Mouse (Mus musculus): Measurements from ENCODE around the gene Maea. TPM values are rescaled to one million over a fixed set of nuclear protein-coding genes. Genes with fewer than 3 reads are reported as not detected.

Gene Maea
- total RNA-seq, 1 experiment = 90.2 TPM

- no peak for TF ChIP-seq MAFK (IDR thresholded peaks at IDR 0.05; ENCODE audit: insufficient read depth, low read depth, low read length)
- no peak for TF ChIP-seq ZNF384 (IDR thresholded peaks at IDR 0.05; ENCODE audit: low read depth, low read length)
- TF ChIP-seq ZC3H11A (IDR thresholded peaks at IDR 0.05; ENCODE audit: borderline replicate concordance, low read depth, low read length) = no peak
- TF ChIP-seq CHD2 (IDR thresholded peaks at IDR 0.05; ENCODE audit: low read depth, low read length) = no peak
- no peak for TF ChIP-seq HCFC1 (IDR thresholded peaks at IDR 0.05; ENCODE audit: borderline replicate concordance, insufficient read depth, low read length)
- no peak overlapping the region for H3K27ac ChIP-seq (ENCODE audit: insufficient read depth, low read depth, low read length, poor library complexity, severe bottlenecking)
- in situ Hi-C loops (cut with MboI; ENCODE audit: low sequenced_read_pairs in 2 of 2, unreplicated experiment in 2 of 2) = loop anchor here in 1 of 2 experiments (25.0 kb wide), 1 partner anchor 200 kb away; no protein-coding TSS in a partner anchor
These were observed 52.2 kb downstream of the Maea start for GRCm38 (mm10) chr5:33387550-33387949.

GRCm38 (mm10) chr5:33393803-33394202, 58.5 kb downstream of the Maea start:
- TF ChIP-seq CHD2 (IDR thresholded peaks at IDR 0.05; ENCODE audit: low read depth, low read length) (no peak), ZC3H11A (IDR thresholded peaks at IDR 0.05; ENCODE audit: borderline replicate concordance, low read depth, low read length) (peak; percentile 94)
- H3K27ac ChIP-seq (ENCODE audit: insufficient read depth, low read depth, low read length, poor library complexity, severe bottlenecking) = no peak overlapping the region
- in situ Hi-C loops (cut with MboI; ENCODE audit: low sequenced_read_pairs in 2 of 2, unreplicated experiment in 2 of 2) = loop anchor here (5.0 to 25.0 kb wide), 2 partner anchors 193 to 198 kb away; no protein-coding TSS in a partner anchor
- H3K9me3 ChIP-seq (ENCODE audit: control insufficient read depth, insufficient read depth, low read depth, low read length) = no peaks in the 10 kb centered on the region
- H3K9ac ChIP-seq (ENCODE audit: insufficient read depth, low read depth, low read length, poor library complexity, severe bottlenecking) = no peak overlapping the region
- H3K4me1 ChIP-seq (ENCODE audit: control insufficient read depth in 2 of 2, insufficient read depth in 2 of 2, low read length in 2 of 2, poor library complexity in 1 of 2) = no peaks in the 10 kb centered on the region
- no peak overlapping the region for H3K4me3 ChIP-seq (ENCODE audit: insufficient read depth in 1 of 2, low read depth in 1 of 2, low read length in 2 of 2, poor library complexity in 1 of 2, severe bottlenecking in 1 of 2)
- H3K36me3 ChIP-seq (ENCODE audit: control insufficient read depth, insufficient read depth, low read length, poor library complexity, severe bottlenecking) = peaks cover 5% of the 10 kb centered on the region; the same call in 1 of the 2 replicates
- peak; percentile 57 for DNase-seq (ENCODE audit: low read depth, low spot score)

More at GRCm38 (mm10) chr5:33387550-33387949, 52.2 kb downstream of the Maea start:
- H3K36me3 ChIP-seq (ENCODE audit: control insufficient read depth, insufficient read depth, low read length, poor library complexity, severe bottlenecking) = peaks cover 5% of the 10 kb centered on the region; the same call in 1 of the 2 replicates
- H3K9me3 ChIP-seq (ENCODE audit: control insufficient read depth, insufficient read depth, low read depth, low read length) = no peaks in the 10 kb centered on the region
- no peak overlapping the region for H3K4me3 ChIP-seq (ENCODE audit: insufficient read depth in 1 of 2, low read depth in 1 of 2, low read length in 2 of 2, poor library complexity in 1 of 2, severe bottlenecking in 1 of 2)
- H3K9ac ChIP-seq (ENCODE audit: insufficient read depth, low read depth, low read length, poor library complexity, severe bottlenecking) = no peak overlapping the region
- DNase-seq (ENCODE audit: low read depth, low spot score) = no peak
- H3K4me1 ChIP-seq (ENCODE audit: control insufficient read depth in 2 of 2, insufficient read depth in 2 of 2, low read length in 2 of 2, poor library complexity in 1 of 2) = peaks cover 0 to 4% of the 10 kb centered on the region in 2 experiments; a peak in 1 of 4 replicates

DNA sequence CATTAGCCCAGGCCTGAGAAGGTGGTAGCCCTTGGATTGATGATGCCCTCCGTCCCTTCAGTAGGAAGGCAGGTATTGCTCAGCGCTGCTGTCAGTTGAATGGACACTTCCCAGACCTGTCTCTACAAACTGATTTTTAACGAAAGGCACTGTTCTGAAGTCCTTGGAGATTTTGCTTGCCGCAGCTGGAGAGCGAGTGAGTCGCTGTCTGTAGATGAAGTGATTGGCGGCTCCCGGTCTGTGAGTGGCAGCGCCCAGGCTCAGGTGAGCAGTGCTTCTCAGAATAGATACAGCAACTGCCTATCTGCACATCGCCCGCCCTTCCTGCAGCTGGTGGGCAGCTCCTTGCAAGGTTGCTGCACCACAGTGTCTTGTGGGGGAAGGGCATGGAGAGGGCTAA, 60.4 kb downstream of the Maea start:
- Histone ChIP-seq H3K4me3 (ENCODE audit: insufficient read depth in 1 of 2, low read depth in 1 of 2, low read length in 2 of 2, poor library complexity in 1 of 2, severe bottlenecking in 1 of 2) (no peak overlapping the region), H3K27ac (ENCODE audit: insufficient read depth, low read depth, low read length, poor library complexity, severe bottlenecking) (no peak overlapping the region), H3K9me3 (ENCODE audit: control insufficient read depth, insufficient read depth, low read depth, low read length) (no peaks in the 10 kb centered on the region), H3K4me1 (ENCODE audit: control insufficient read depth in 2 of 2, insufficient read depth in 2 of 2, low read length in 2 of 2, poor library complexity in 1 of 2) (no peaks in the 10 kb centered on the region), H3K9ac (ENCODE audit: insufficient read depth, low read depth, low read length, poor library complexity, severe bottlenecking) (no peak overlapping the region), H3K36me3 (ENCODE audit: control insufficient read depth, insufficient read depth, low read length, poor library complexity, severe bottlenecking) (peaks cover 2% of the 10 kb centered on the region; the same call in 1 of the 2 replicates)
- no peak for DNase-seq (ENCODE audit: low read depth, low spot score)
- in situ Hi-C loops (cut with MboI; ENCODE audit: low sequenced_read_pairs in 2 of 2, unreplicated experiment in 2 of 2) = loop anchor here in 1 of 2 experiments (25.0 kb wide), 1 partner anchor 192 kb away; no protein-coding TSS in a partner anchor
- TF ChIP-seq ZNF384 (IDR thresholded peaks at IDR 0.05; ENCODE audit: low read depth, low read length) = no peak
- no peak for TF ChIP-seq HCFC1 (IDR thresholded peaks at IDR 0.05; ENCODE audit: borderline replicate concordance, insufficient read depth, low read length)
- no peak for TF ChIP-seq ZC3H11A (IDR thresholded peaks at IDR 0.05; ENCODE audit: borderline replicate concordance, low read depth, low read length)
- no peak for TF ChIP-seq MAFK (IDR thresholded peaks at IDR 0.05; ENCODE audit: insufficient read depth, low read depth, low read length)
- TF ChIP-seq CHD2 (IDR thresholded peaks at IDR 0.05; ENCODE audit: low read depth, low read length) = no peak

- no peaks in the 10 kb centered on the region; the same call in 1 of the 2 replicates for H3K36me3 ChIP-seq (ENCODE audit: control insufficient read depth, insufficient read depth, low read length, poor library complexity, severe bottlenecking)
- H3K9ac ChIP-seq (ENCODE audit: insufficient read depth, low read depth, low read length, poor library complexity, severe bottlenecking) = no peak overlapping the region
- DNase-seq (ENCODE audit: low read depth, low spot score) = no peak
- no peak overlapping the region for H3K27ac ChIP-seq (ENCODE audit: insufficient read depth, low read depth, low read length, poor library complexity, severe bottlenecking)
- no peaks in the 10 kb centered on the region for H3K9me3 ChIP-seq (ENCODE audit: control insufficient read depth, insufficient read depth, low read depth, low read length)
- in situ Hi-C loops (cut with MboI; ENCODE audit: low sequenced_read_pairs in 2 of 2, unreplicated experiment in 2 of 2) = loop anchor here in 1 of 2 experiments (25.0 kb wide), 1 partner anchor 190 kb away; no protein-coding TSS in a partner anchor
- H3K4me3 ChIP-seq (ENCODE audit: insufficient read depth in 1 of 2, low read depth in 1 of 2, low read length in 2 of 2, poor library complexity in 1 of 2, severe bottlenecking in 1 of 2) = no peak overlapping the region
- no peaks in the 10 kb centered on the region for H3K4me1 ChIP-seq (ENCODE audit: control insufficient read depth in 2 of 2, insufficient read depth in 2 of 2, low read length in 2 of 2, poor library complexity in 1 of 2)
- TF ChIP-seq ZNF384 (IDR thresholded peaks at IDR 0.05; ENCODE audit: low read depth, low read length) = no peak
- TF ChIP-seq CHD2 (IDR thresholded peaks at IDR 0.05; ENCODE audit: low read depth, low read length) = no peak
- TF ChIP-seq MAFK (IDR thresholded peaks at IDR 0.05; ENCODE audit: insufficient read depth, low read depth, low read length) = no peak
- no peak for TF ChIP-seq ZC3H11A (IDR thresholded peaks at IDR 0.05; ENCODE audit: borderline replicate concordance, low read depth, low read length)
- TF ChIP-seq HCFC1 (IDR thresholded peaks at IDR 0.05; ENCODE audit: borderline replicate concordance, insufficient read depth, low read length) = no peak
These were observed 61.5 kb downstream of the Maea start for GRCm38 (mm10) chr5:33396828-33397227.

Measured in ES-E14 (cell line).